Mouse (Mus musculus): ENCODE measurements around the gene Fuca1.

DNA sequence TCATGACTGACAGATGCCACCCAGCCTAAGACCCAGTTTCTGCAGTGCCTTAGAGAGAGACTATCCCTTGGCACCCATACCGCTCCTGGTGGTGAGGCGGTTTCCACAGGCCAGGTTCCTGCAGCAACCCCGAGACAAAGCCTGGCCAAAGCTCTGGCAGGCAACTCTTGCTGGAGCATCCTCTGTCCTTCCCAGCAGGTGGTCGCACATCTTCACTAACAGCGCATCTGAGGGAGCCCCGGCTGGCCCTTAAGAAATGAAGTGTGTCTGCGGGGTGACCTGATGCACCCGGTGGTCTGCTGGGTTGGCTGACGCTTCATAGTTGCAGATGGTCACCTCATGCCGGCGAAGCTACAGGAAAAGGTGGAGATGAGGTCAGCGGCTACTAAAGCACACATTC lies 55.6 kb downstream of the Fuca1 start:
- TF ChIP-seq POLR2A (IDR thresholded peaks at IDR 0.05; ENCODE audit: control insufficient read depth in 1 of 2, insufficient read depth in 1 of 2, low read depth in 1 of 2, low read length in 2 of 2, poor library complexity in 1 of 2) (no peak), CTCF (IDR thresholded peaks at IDR 0.05 in 2 of 3, conservative IDR thresholded peaks at IDR 0.05 in 1 of 3; ENCODE audit: control insufficient read depth in 1 of 3, insufficient read depth in 1 of 3, low read depth in 2 of 3, low read length in 3 of 3, poor library complexity in 1 of 3, severe bottlenecking in 1 of 3) (no peak), KAT2A (conservative IDR thresholded peaks at IDR 0.05; ENCODE audit: low read depth, low read length) (no peak), RAD21 (IDR thresholded peaks at IDR 0.05; ENCODE audit: low read depth, low read length) (no peak), TBP (IDR thresholded peaks at IDR 0.05; ENCODE audit: low read depth, low read length) (no peak), GATA1 (IDR thresholded peaks at IDR 0.05; ENCODE audit: low read depth, low read length) (no peak), ZNF384 (IDR thresholded peaks at IDR 0.05; ENCODE audit: low read depth, low read length) (no peak), TAL1 (IDR thresholded peaks at IDR 0.05; ENCODE audit: low read length) (no peak), ZKSCAN1 (IDR thresholded peaks at IDR 0.05; ENCODE audit: low read depth, low read length) (no peak), CHD1 (IDR thresholded peaks at IDR 0.05; ENCODE audit: low read depth, low read length) (no peak), ZMIZ1 (IDR thresholded peaks at IDR 0.05; ENCODE audit: low read depth, low read length) (no peak), ZC3H11A (IDR thresholded peaks at IDR 0.05; ENCODE audit: low read depth, low read length) (no peak), UBTF (IDR thresholded peaks at IDR 0.05; ENCODE audit: borderline replicate concordance, insufficient read depth, low read depth, low read length) (no peak), NELFE (IDR thresholded peaks at IDR 0.05; ENCODE audit: low read depth, low read length) (no peak)
